Mouse (Mus musculus): ENCODE results near the gene Cabin1. TPM values are rescaled to one million over a fixed set of nuclear protein-coding genes. Genes with fewer than 3 reads are reported as not detected.

The Cabin1 gene
- polyA plus RNA-seq, 1 experiment from 2014 or later = 31.9 TPM

DNA sequence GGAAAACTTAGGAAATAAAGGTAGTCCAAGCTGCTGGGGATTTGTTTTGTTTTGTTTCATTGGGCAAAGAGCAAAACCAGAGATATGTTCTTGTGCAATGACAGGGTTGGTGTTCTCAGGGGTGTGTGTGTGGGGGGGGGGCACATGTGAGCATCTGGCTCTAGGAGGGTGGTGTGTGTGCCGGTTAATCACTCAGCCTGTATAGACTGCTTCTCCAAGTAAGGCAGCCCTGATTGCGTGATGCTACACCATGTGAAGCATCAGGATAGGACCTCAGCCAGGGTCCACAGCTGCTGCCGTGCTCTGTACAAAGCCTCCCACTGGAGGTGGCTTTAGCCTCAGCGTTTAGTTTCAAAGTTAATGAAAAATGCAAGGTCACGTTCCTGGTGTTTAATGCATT, 131.1 kb downstream of the Cabin1 start:
- WGBS = 90% methylated on average over 5 of the region's 5 CpGs
- H3K27me3 ChIP-seq (ENCODE audit: low read depth, poor library complexity, severe bottlenecking) = no peaks in the 10 kb centered on the region
- no peak overlapping the region for H3K27ac ChIP-seq
- no peaks in the 10 kb centered on the region for H3K36me3 ChIP-seq
- H3K4me3 ChIP-seq = no peak overlapping the region
- H3K9me3 ChIP-seq (replicated peaks) = no peaks in the 10 kb centered on the region
- no peaks in the 10 kb centered on the region for H3K4me1 ChIP-seq
- no peak for DNase-seq (ENCODE audit: low spot score)

DNA sequence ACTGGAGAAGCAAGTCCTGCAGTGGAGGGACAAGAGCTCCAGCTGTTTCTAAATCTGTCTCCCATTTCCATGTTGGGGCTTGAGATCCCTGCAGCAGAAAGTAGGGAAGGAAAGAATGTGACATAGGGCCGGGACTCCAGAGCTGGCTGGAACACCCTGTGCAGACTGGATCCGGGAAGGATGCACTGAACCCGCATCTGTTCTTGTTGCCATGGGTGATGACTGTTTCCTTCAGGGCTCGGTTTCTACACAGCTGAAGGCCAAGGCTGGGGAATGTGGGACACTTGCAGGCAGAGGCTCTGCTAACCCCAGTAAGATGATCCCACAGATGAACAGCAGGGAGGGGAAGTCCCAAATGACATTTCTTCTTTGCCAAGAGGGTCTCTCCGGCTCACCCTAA, 131.5 kb downstream of the Cabin1 start:
- H3K36me3 ChIP-seq = no peaks in the 10 kb centered on the region
- no peaks in the 10 kb centered on the region for H3K27me3 ChIP-seq (ENCODE audit: low read depth, poor library complexity, severe bottlenecking)
- no peak for DNase-seq (ENCODE audit: low spot score)
- WGBS = 67% methylated on average over 5 of the region's 5 CpGs
- H3K9me3 ChIP-seq (replicated peaks) = no peaks in the 10 kb centered on the region
- H3K4me3 ChIP-seq = no peak overlapping the region
- H3K4me1 ChIP-seq = no peaks in the 10 kb centered on the region
- no peak overlapping the region for H3K27ac ChIP-seq

DNA sequence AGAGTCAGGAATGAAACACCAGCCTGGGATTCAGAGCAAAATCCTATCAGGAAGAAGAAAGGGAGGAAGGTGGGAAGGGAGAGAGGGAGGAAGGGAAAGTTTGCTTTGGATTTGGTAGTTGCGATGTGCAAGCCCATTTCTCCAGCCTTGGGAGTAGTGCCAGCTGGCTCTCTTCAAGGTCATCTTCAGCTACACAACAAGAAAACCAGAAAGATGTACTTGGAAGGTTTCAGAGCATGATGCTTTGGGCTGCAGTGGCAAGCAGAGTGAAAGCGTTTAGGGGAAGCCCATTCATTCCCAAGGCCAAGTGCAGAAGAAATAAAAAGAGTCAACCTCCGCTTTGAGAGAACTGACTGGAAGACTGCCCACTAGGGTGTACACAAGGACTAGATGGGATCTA, 136.7 kb downstream of the Cabin1 start:
- H3K36me3 ChIP-seq = no peaks in the 10 kb centered on the region
- H3K27ac ChIP-seq = no peak overlapping the region
- no peaks in the 10 kb centered on the region for H3K9me3 ChIP-seq (replicated peaks)
- no peaks in the 10 kb centered on the region for H3K27me3 ChIP-seq (ENCODE audit: low read depth, poor library complexity, severe bottlenecking)
- no peak overlapping the region for H3K4me3 ChIP-seq
- peaks cover 2% of the 10 kb centered on the region for H3K4me1 ChIP-seq
- 88% methylated on average over 3 of the region's 3 CpGs for WGBS
- DNase-seq (ENCODE audit: low spot score) = no peak

DNA sequence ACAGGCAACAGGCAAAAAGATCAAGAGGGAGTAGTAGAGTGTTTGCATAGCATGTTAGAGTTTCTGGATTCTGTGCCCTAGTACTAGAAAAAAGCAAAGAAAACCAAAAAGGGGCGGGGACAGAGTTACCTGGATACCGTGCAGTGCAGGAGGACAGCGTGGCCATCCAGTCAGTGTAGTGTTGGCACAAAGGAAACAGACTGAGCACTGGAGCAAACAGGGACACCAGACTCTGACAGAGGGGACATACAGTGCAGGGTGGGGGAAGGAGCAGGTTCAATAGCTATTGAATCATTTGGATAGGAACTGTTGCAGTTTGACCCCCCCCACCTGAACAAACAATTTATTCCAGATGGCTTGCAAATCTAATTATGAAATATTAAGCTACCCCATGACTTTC, 137.2 kb downstream of the Cabin1 start:
- DNase-seq (ENCODE audit: low spot score) = no peak
- Histone ChIP-seq H3K9me3 (replicated peaks) (no peaks in the 10 kb centered on the region), H3K4me3 (no peak overlapping the region), H3K27me3 (ENCODE audit: low read depth, poor library complexity, severe bottlenecking) (no peaks in the 10 kb centered on the region), H3K4me1 (peaks cover 2% of the 10 kb centered on the region), H3K36me3 (no peaks in the 10 kb centered on the region), H3K27ac (no peak overlapping the region)
- 83% methylated on average over 3 of the region's 3 CpGs for WGBS

DNA sequence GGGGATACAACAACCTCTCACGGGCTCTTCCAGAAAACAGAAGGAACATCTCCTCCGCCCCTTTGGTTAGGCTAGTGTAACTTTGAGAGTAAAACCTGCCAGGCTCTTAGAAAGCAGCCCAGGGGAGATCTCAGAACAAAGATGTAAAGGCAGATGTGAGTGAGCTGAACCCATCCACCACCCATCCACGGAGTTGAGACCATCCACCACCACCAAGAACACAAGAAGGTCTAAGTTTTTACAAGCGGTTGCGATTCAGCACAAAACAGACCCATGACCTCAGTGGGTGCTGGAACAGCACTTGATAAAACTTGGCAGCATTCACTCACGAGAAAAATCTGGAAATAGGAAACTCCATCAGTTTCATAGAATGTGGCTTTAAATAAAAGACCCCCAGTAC, 138.2 kb downstream of the Cabin1 start:
- no peak for DNase-seq (ENCODE audit: low spot score)
- Histone ChIP-seq H3K4me1 (peaks cover 2% of the 10 kb centered on the region), H3K9me3 (replicated peaks) (no peaks in the 10 kb centered on the region), H3K36me3 (no peaks in the 10 kb centered on the region), H3K4me3 (no peak overlapping the region), H3K27ac (no peak overlapping the region), H3K27me3 (ENCODE audit: low read depth, poor library complexity, severe bottlenecking) (no peaks in the 10 kb centered on the region)
- WGBS = 63% methylated on average over 6 of the region's 6 CpGs

DNA sequence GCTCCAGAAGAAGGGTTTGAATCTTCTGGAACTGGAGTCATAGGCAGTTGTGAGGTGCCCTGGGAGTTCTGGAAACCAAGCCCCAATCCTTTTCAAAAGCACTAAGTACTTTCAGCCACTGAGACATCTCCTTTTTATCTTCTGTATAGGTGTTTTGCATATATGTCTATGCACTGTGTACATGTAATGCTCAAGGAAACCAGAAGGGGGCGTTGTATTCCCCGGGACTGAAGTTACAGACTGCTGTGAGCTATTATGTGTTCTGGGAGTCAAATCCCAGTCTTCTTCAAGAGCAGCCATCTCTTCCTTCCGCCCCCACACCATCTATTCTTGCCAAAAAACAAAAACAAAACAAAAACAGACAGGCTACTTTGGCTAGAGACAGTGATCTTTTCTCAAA, 143.3 kb downstream of the Cabin1 start:
- H3K9me3 ChIP-seq (replicated peaks) = no peaks in the 10 kb centered on the region
- no peak overlapping the region for H3K4me3 ChIP-seq
- DNase-seq (ENCODE audit: low spot score) = no peak
- H3K27ac ChIP-seq = no peak overlapping the region
- H3K36me3 ChIP-seq = no peaks in the 10 kb centered on the region
- no peaks in the 10 kb centered on the region for H3K4me1 ChIP-seq
- 49% methylated on average over 3 of the region's 3 CpGs for whole genome bisulfite sequencing
- no peaks in the 10 kb centered on the region for H3K27me3 ChIP-seq (ENCODE audit: low read depth, poor library complexity, severe bottlenecking)

DNA sequence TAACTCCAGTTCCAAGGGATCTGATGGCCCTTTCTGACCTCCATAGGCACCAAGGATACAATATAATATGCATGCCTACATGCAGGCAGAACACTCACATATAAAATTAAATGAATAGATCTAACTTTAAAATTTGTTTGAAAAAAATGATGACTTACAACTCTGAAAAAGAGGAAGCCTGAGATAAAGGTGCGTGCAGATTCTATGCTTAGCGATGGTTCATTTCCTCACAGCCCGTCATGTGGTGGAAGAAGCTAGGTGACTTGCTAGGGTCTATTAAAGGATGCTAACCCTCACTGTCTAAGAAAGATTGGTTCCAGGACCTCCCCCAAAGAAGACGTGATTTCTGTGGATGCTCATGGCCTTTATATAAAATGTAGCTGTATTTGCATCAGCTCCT, 148.1 kb downstream of the Cabin1 start:
- H3K4me3 ChIP-seq = no peak overlapping the region
- no peaks in the 10 kb centered on the region for H3K4me1 ChIP-seq
- no peak overlapping the region for H3K27ac ChIP-seq
- no peaks in the 10 kb centered on the region for H3K36me3 ChIP-seq
- no peak for DNase-seq (ENCODE audit: low spot score)
- no peaks in the 10 kb centered on the region for H3K27me3 ChIP-seq (ENCODE audit: low read depth, poor library complexity, severe bottlenecking)
- 93% methylated on average over 4 of the region's 4 CpGs for WGBS
- no peaks in the 10 kb centered on the region for H3K9me3 ChIP-seq (replicated peaks)

DNA sequence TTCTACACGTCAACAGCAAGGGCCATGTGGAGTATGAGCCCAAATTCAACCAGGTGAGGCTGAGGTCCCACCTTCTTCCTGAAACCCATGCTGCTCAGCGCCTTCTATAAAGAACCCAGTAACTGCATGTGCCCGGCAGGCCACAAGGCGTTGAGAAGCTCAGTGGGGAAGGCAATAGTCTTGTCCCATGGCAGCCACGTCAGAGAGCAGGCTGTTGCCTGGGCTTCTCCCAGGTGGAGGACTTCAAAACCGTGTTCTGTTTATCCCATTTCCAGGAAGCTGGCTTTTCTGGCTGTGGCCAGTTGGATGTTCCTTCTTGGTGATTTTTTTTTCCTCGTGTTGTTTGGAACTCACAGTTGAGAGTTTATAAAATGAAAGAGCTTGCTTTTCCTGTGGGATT, 153.7 kb downstream of the Cabin1 start:
- H3K4me3 ChIP-seq = no peak overlapping the region
- no peak for DNase-seq (ENCODE audit: low spot score)
- no peaks in the 10 kb centered on the region for H3K27me3 ChIP-seq (ENCODE audit: low read depth, poor library complexity, severe bottlenecking)
- H3K27ac ChIP-seq = no peak overlapping the region
- no peaks in the 10 kb centered on the region for H3K9me3 ChIP-seq (replicated peaks)
- H3K36me3 ChIP-seq = no peaks in the 10 kb centered on the region
- H3K4me1 ChIP-seq = no peaks in the 10 kb centered on the region
- WGBS = 56% methylated on average over 7 of the region's 7 CpGs

DNA sequence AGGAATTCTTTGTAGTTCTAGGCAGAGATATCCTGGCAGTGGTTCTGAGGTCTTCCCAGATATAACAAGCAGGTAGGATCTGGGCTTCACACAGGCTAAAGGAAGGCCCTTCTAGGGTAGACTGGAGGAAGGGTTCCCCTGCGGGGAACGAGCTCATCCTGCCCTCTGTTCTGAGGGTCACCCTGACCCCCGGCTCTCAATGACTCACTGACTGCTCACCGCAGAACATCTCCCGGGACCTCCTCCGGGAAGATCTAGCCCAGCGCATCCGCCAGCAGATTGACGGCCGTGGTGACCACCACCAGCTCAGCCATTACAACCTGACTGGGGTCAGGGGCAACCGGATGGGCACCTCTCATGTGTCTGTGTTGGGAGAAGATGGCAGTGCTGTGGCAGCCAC, 155.2 kb downstream of the Cabin1 start:
- no peak for DNase-seq (ENCODE audit: low spot score)

DNA sequence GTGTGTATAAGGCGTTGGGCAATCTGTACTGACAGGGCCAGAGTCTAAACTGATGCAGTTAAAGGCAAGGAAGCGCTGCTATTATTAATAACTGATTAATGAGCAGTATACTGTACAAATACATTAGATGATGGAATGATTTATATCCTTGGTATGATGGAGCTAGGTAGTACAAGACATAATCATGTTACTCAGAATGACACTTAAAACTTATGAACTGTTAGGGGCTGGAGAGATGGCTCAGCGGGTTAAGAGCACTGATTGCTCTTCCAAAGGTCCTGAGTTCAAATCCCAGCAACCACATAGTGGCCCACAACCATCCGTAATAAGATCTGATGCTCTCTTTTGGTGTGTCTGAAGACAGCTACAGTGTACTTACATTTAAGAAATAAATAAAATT, 156.9 kb downstream of the Cabin1 start:
- Histone ChIP-seq H3K4me3 (no peak overlapping the region), H3K4me1 (no peaks in the 10 kb centered on the region), H3K27me3 (ENCODE audit: low read depth, poor library complexity, severe bottlenecking) (no peaks in the 10 kb centered on the region), H3K36me3 (no peaks in the 10 kb centered on the region), H3K27ac (no peak overlapping the region), H3K9me3 (replicated peaks) (no peaks in the 10 kb centered on the region)
- DNase-seq (ENCODE audit: low spot score) = no peak
- WGBS = 86% methylated on average over 4 of the region's 4 CpGs

More for the DNA sequence above, 155.2 kb downstream of the Cabin1 start:
- Histone ChIP-seq H3K36me3 (no peaks in the 10 kb centered on the region), H3K4me1 (no peaks in the 10 kb centered on the region), H3K27ac (no peak overlapping the region), H3K4me3 (no peak overlapping the region), H3K27me3 (ENCODE audit: low read depth, poor library complexity, severe bottlenecking) (no peaks in the 10 kb centered on the region), H3K9me3 (replicated peaks) (no peaks in the 10 kb centered on the region)
- 91% methylated on average over 11 of the region's 11 CpGs for WGBS

DNA sequence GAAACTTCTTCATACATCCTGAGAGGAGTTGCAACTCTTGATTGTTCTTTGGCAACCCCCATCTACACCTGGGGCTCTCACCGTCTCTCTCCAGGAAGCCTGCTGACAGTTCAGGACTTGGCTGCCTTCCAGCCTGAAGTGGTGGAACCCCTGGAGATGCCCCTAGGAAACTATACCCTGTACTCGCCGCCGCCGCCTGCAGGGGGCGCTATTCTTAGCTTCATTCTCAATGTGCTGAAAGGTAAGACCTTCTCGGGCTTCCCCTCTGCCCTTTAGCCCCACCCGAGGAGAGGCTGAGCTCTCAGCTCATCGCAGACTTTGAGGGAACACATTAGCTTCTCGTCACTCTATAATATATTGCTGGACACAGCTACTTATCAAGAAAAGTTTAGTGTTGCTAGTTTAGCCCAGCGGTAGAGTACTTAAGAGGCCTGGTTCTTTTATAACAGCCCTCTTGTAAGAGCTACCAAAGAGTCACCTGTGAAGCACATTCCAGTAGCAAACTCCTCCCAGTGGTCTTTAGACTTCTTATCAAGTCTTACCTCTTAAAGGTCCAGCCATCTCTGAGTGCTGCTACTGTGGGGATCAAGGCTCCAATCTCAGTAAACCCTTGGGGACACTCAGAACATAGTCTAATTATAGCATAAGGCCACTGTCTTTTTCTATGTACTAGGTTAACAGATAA, 158.8 kb downstream of the Cabin1 start:
- H3K4me3 ChIP-seq = no peak overlapping the region
- WGBS = 41% methylated on average over 11 of the region's 11 CpGs
- H3K36me3 ChIP-seq = no peaks in the 10 kb centered on the region
- no peaks in the 10 kb centered on the region for H3K9me3 ChIP-seq (replicated peaks)
- H3K27me3 ChIP-seq (ENCODE audit: low read depth, poor library complexity, severe bottlenecking) = no peaks in the 10 kb centered on the region
- DNase-seq (ENCODE audit: low spot score) = no peak
- no peak overlapping the region for H3K27ac ChIP-seq
- no peaks in the 10 kb centered on the region for H3K4me1 ChIP-seq

DNA sequence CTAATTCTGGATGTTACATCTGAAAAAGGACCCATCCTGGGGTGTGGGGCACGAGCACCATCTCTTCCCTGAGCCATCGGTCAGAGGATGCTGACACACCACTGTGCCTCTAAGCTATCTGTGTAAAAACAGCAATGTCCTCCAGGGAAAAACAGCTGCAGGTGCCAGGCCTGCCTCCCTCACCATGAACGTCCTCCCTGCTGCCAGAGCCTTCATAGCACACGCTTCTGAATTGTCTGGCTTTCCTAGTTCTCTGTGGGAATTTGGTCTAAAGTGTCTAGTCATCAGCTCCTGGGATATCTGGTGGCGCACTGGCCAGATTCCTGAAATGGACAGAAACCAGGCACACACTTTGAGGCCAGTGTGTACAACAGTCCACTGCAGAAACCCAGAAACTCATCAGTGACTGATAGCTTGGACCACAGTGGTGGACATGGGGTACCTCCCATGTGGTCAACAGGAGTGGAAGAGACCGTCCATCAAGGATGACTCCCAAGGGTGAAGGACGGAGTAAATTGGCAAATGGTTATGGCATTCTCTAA, 163.9 kb downstream of the Cabin1 start:
- no peaks in the 10 kb centered on the region for H3K9me3 ChIP-seq (replicated peaks)
- no peak for DNase-seq (ENCODE audit: low spot score)
- no peaks in the 10 kb centered on the region for H3K36me3 ChIP-seq
- H3K27ac ChIP-seq = no peak overlapping the region
- no peak overlapping the region for H3K4me3 ChIP-seq
- H3K27me3 ChIP-seq (ENCODE audit: low read depth, poor library complexity, severe bottlenecking) = no peaks in the 10 kb centered on the region
- WGBS = 86% methylated on average over 7 of the region's 7 CpGs
- no peaks in the 10 kb centered on the region for H3K4me1 ChIP-seq
